Mouse (Mus musculus) intestine, embryonic 16.5 days (tissue): ENCODE measurements around the gene Mpzl2. TPM values are rescaled to one million over a fixed set of nuclear protein-coding genes. Genes with fewer than 3 reads are reported as not detected.
A peak's percentile ranks its signal among the peaks of the same experiment; 100 is the strongest.

ENCODE experiments used
- ATAC-seq: fragments of 200-750 bp; cut with Nextera tagmentation; 2 replicates; pipeline ENCODE4 v1.8.0; 2017; ENCODE audit warnings: moderate TSS enrichment, moderate library complexity
- H3K27ac ChIP-seq: fragments of 300-500 bp; sonication (generic); 2 replicates; pipeline ENCODE4 v1.5.1; 2014; ENCODE audit warnings: mild to moderate bottlenecking, low read length
- H3K27me3 ChIP-seq: fragments of 300-500 bp; sonication (generic); replicated peaks from 2 replicates; pipeline ENCODE4 v1.6.1; 2014; ENCODE audit warnings: low read length, control low read depth, mixed read lengths; ENCODE audit not compliant: control insufficient read depth, insufficient read depth
- H3K36me3 ChIP-seq: fragments of 300-500 bp; sonication (generic); 2 replicates; pipeline ENCODE4 v1.6.1; 2014; ENCODE audit warnings: low read length, control low read depth; ENCODE audit not compliant: control insufficient read depth, insufficient read depth
- H3K4me1 ChIP-seq: fragments of 300-500 bp; sonication (generic); 2 replicates; pipeline ENCODE4 v1.6.1; 2014; ENCODE audit warnings: low read length, control low read depth, mixed read lengths; ENCODE audit not compliant: control insufficient read depth, insufficient read depth
- H3K4me2 ChIP-seq: fragments of 300-500 bp; sonication (generic); 2 replicates; pipeline ENCODE4 v1.6.1; 2014; ENCODE audit warnings: low read depth, low read length, control low read depth
- H3K4me3 ChIP-seq: fragments of 300-500 bp; sonication (generic); 2 replicates; pipeline ENCODE4 v1.5.1; 2014; ENCODE audit warnings: mild to moderate bottlenecking, low read length
- H3K9ac ChIP-seq: fragments of 300-500 bp; sonication (generic); 2 replicates; pipeline ENCODE4 v1.6.1; 2014; ENCODE audit warnings: low read depth, low read length
- H3K9me3 ChIP-seq: fragments of 300-500 bp; sonication (generic); 2 replicates; pipeline ENCODE4 v1.6.1; 2016; ENCODE audit warnings: low read length, control low read depth; ENCODE audit not compliant: control insufficient read depth
- WGBS: fragments of 180-500 bp; shearing (Covaris S2); extraction: QIAGEN DNeasy Blood & Tissue Kit; methylation state at CpG from one replicate; pipeline ENCODE4 v1.1.7; 2014; 5-methylcytosine and 5-hydroxymethylcytosine counted together
- polyA plus RNA-seq: library from polyadenylated mRNA; unstranded; fragments of >200 nt; fragmentation: Nextera tagmentation; extraction: Ambion mirVana; gene quantifications from 2 replicates; pipeline ENCODE4 v1.2.1, GENCODE M21; 2015

The Mpzl2 gene
- 25.7 and 29.1 TPM in 2 replicates for polyA plus RNA-seq

DNA sequence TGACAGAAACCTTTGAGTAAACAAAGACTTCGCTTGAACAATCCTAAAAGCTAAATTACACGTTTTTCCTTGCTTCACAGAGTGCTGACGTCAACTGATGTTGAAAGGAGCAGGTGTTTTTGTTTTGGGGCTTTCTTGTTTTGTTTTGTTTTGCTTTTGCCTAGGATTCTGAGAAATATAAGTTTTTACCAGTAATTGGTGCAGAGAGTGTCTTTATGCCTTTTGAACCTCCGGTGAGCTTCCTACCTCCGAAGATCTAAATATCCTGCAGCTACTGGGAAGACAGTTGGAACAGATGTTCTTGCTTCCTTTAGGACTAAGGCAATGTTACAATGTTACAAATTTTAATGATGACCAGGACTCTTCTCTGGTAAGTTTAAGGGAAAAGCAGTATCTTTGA is at the start of gene Mpzl2:
Gene Mpzl2, plus strand, starts transcription at position 301 of the 400 bp plus-strand sequence.
- Histone ChIP-seq H3K27me3 (0 out of 2 replicates have a peak, but pooled peaks cover 7% of the 10 kb centered on the region), H3K9me3 (no peaks in the 10 kb centered on the region), H3K4me3 (peak within 1 kb of the TSS; percentile 19), H3K9ac (peak within 1 kb of the TSS; percentile 48), H3K4me1 (peaks cover 4% of the 10 kb centered on the region; the same call in 1 of the 2 replicates), H3K27ac (peak within 1 kb of the TSS; percentile 64), H3K4me2 (peak within 1 kb of the TSS; percentile 43), H3K36me3 (no peaks in the 10 kb centered on the region)
- whole genome bisulfite sequencing = 44% methylated on average over 5 of the region's 5 CpGs
- ATAC-seq = no peak

DNA sequence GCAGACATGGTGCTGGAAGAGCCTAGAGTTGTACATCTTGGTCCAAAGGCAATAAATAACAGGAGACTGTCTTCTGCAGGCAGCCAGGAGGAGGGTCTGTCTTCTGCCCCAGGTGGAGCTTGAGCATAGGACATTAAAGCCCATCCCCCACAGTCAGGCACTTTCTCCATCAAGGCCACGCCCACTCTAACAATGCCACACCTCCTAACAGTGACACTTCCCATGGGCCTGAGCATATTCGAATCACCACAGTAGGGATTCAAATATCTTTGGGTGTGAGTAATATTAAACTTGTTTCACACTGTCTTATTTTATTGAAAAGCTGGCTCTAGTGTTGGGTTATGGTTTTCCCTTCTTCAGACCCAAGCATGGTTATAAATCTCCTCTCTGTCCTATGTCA is 47.8 kb upstream of the Mpzl2 start:
- Histone ChIP-seq H3K9me3 (no peaks in the 10 kb centered on the region), H3K4me2 (no peak overlapping the region), H3K27me3 (no peaks in the 10 kb centered on the region), H3K4me3 (no peak overlapping the region), H3K27ac (no peak overlapping the region), H3K4me1 (no peaks in the 10 kb centered on the region), H3K36me3 (no peaks in the 10 kb centered on the region), H3K9ac (no peak overlapping the region)
- ATAC-seq = no peak
- WGBS = 78% methylated on average over 2 of the region's 2 CpGs

DNA sequence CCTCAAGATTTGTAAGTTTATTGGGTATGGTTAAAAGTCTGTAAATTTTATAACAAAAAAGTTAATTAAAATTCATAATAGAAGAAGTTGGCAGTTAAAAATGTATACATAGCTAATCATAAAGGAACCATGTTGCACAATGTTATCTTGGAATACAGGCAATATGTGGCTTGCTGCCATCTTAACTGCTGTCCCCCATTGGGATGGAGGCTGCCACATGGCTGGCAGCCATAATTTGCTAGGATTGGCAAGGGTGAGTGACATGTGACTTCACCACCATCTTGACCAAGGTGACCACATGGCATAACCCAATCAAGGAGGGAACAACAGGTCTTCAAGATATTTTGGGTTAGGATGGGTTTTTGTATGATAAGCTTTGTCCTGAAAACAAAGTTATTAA is 47.3 kb upstream of the Mpzl2 start:
- no peaks in the 10 kb centered on the region for H3K4me1 ChIP-seq
- ATAC-seq = no peak

DNA sequence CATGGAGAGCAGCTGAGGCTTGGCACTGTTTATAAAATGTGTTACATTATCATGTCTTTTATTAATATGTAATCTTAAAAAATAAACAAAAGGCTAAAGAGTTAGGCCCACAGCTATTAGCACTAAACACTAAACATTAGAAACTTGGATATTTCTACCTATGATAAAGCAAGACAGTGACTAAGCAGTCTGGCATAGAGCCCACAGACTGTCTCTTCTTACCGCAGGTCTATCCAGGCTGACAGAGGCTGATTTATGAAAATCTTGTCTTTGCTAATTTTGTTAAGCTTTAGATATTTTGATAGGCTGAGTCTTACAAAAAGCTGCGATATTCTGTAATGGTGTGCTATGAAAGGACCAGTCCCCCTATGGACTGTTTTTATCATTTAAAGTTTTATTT is 46.3 kb upstream of the Mpzl2 start:
- Histone ChIP-seq H3K36me3 (no peaks in the 10 kb centered on the region), H3K4me2 (no peak overlapping the region), H3K4me3 (no peak overlapping the region), H3K9ac (no peak overlapping the region), H3K27me3 (no peaks in the 10 kb centered on the region), H3K27ac (no peak overlapping the region), H3K9me3 (no peaks in the 10 kb centered on the region), H3K4me1 (no peaks in the 10 kb centered on the region)
- no peak for ATAC-seq
- 83% methylated on average over 2 of the region's 2 CpGs for WGBS

More for the DNA sequence above, 47.3 kb upstream of the Mpzl2 start:
- no peak overlapping the region for H3K4me2 ChIP-seq
- H3K36me3 ChIP-seq = no peaks in the 10 kb centered on the region
- no peaks in the 10 kb centered on the region for H3K27me3 ChIP-seq
- H3K9me3 ChIP-seq = no peaks in the 10 kb centered on the region
- no peak overlapping the region for H3K27ac ChIP-seq
- H3K4me3 ChIP-seq = no peak overlapping the region
- no peak overlapping the region for H3K9ac ChIP-seq

DNA sequence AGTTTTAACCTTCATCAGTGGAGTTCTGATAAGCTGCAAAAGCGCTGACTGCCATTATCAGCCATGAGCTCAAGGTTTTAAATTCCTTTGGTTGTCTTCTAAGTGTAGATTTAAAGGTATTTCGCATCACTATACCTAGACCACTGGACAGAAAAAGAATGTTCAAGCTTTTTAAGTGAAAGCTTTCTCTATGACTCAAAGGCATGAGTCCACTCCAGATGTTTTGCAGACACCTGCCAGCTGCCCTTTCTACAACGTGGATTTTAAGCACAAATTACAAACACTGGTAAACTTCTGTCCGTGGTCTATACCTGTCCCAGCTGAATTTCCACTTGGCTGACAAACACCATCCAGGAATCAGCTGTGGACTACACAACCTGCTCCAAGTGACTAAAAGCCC is 44.6 kb upstream of the Mpzl2 start:
- Histone ChIP-seq H3K27ac (no peak overlapping the region), H3K9ac (no peak overlapping the region), H3K27me3 (no peaks in the 10 kb centered on the region), H3K9me3 (no peaks in the 10 kb centered on the region), H3K4me3 (no peak overlapping the region), H3K4me1 (no peaks in the 10 kb centered on the region), H3K4me2 (no peak overlapping the region), H3K36me3 (no peaks in the 10 kb centered on the region)
- 64% methylated on average over 4 of the region's 4 CpGs for WGBS
- no peak for ATAC-seq

DNA sequence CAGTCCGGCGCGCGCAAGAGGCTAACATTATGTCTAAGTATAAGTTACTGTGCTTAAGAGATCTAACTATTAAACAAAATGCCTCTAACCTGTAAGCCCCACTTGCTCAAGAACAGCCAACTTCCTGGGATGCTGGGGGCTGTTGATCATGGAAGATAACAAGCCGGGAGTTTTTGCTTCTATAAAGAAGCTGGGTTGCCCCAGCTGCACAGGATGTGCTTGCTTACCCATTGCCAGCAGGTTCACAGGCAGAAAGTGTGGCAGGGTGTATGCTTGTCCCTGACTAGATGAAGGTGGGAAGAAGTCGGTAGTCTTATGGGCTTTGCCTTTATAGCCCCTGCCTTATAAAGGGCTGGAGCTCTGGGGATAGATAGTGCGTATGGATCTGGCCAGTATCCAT is 43.0 kb upstream of the Mpzl2 start:
- H3K4me1 ChIP-seq = no peaks in the 10 kb centered on the region
- no peak overlapping the region for H3K27ac ChIP-seq
- no peaks in the 10 kb centered on the region for H3K36me3 ChIP-seq
- no peaks in the 10 kb centered on the region for H3K9me3 ChIP-seq
- H3K27me3 ChIP-seq = no peaks in the 10 kb centered on the region
- H3K4me3 ChIP-seq = no peak overlapping the region
- H3K9ac ChIP-seq = no peak overlapping the region
- no peak for ATAC-seq
- H3K4me2 ChIP-seq = no peak overlapping the region
- 92% methylated on average over 7 of the region's 7 CpGs for WGBS

DNA sequence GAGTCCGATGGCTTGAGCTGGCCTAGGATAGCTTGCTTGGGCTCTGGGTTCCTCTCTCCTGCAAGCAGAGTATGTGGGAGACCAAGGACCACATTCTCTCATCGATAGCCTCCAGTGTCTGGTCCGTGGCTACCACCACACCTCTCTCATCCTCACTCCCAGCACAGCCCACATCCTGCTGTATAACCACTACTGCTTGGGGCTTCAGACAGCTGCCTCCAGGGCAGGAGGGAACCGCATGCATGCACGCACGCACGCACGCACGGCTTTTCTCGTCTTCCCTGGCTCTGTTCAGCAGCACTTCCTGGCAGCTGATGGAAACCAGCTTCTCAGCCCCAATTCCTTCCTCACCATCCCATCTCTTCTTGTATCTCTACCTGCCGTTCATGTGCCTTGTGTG is 41.5 kb upstream of the Mpzl2 start:
- 69% methylated on average over 11 of the region's 11 CpGs for WGBS
- Histone ChIP-seq H3K4me1 (no peaks in the 10 kb centered on the region), H3K9me3 (no peaks in the 10 kb centered on the region), H3K9ac (no peak overlapping the region), H3K4me2 (no peak overlapping the region), H3K4me3 (no peak overlapping the region), H3K27me3 (no peaks in the 10 kb centered on the region), H3K27ac (no peak overlapping the region), H3K36me3 (no peaks in the 10 kb centered on the region)
- no peak for ATAC-seq

DNA sequence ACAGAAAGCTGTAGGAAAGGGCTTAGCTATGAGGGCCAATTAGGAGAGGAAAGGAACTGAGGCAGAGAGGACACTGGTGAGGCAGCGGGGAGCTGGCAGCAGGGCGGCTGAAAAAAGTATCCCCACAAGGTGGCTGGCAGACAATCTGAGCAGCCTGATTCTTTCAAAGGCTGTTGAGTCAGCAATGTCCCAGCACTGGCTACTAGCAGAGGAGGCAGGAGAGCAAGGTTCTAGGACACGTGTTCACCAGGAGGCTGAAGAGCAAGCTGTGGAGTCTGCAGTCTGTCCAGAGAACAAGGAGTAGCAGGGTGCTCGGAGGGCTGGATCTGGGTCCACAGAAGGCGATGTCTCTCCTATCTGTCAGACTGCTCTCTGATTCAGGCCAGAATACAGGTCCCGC is 40.4 kb upstream of the Mpzl2 start:
- Histone ChIP-seq H3K9ac (no peak overlapping the region), H3K9me3 (no peaks in the 10 kb centered on the region), H3K36me3 (no peaks in the 10 kb centered on the region), H3K27ac (no peak overlapping the region), H3K27me3 (no peaks in the 10 kb centered on the region), H3K4me3 (no peak overlapping the region), H3K4me2 (no peak overlapping the region), H3K4me1 (no peaks in the 10 kb centered on the region)
- no peak for ATAC-seq
- WGBS = 55% methylated on average over 6 of the region's 6 CpGs

DNA sequence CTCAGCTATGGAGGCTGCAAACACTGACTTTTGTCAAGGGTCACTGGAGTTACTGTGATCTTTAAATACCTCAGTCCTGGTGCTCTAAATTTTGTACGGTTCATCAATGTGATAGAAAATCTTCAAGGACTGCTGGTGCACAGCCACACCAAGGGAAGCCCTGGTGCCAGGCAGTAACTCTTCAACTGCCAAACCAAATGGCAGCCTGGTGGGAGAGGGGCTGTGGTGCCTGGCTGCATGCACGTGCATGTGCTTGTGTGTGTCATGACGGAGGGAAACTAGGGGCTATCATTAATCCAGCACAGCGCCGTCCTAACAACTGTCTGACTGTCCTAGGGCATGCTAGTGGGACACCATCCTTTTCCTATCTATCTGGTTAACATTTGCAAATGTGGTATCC is 39.8 kb upstream of the Mpzl2 start:
- no peak overlapping the region for H3K4me3 ChIP-seq
- H3K4me2 ChIP-seq = no peak overlapping the region
- H3K36me3 ChIP-seq = no peaks in the 10 kb centered on the region
- H3K9ac ChIP-seq = no peak overlapping the region
- no peaks in the 10 kb centered on the region for H3K4me1 ChIP-seq
- WGBS = 73% methylated on average over 5 of the region's 5 CpGs
- H3K27me3 ChIP-seq = no peaks in the 10 kb centered on the region
- H3K9me3 ChIP-seq = no peaks in the 10 kb centered on the region
- no peak overlapping the region for H3K27ac ChIP-seq
- ATAC-seq = no peak

DNA sequence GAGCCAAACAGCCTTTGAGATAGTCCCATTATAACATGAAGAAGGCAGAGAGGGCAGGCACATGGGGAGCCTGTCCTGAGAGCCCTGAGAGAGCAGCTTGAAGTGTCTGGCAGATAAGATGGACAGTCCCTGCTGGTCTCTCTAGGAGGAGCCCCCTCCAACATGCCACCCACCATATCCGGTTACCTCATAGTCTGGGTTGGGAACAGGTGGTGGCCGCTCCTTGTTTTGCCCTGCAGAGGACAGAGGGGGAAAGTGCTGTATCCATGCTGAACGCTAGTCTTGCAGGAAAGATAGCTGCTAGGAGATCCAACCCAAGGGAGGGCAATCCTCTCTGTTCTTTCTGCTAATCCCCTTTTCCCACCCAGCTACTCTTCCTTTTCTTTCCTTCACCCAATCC is 39.4 kb upstream of the Mpzl2 start:
- 59% methylated on average over 3 of the region's 3 CpGs for WGBS
- H3K9me3 ChIP-seq = no peaks in the 10 kb centered on the region
- H3K9ac ChIP-seq = no peak overlapping the region
- no peak overlapping the region for H3K4me3 ChIP-seq
- no peak overlapping the region for H3K27ac ChIP-seq
- no peak overlapping the region for H3K4me2 ChIP-seq
- H3K4me1 ChIP-seq = no peaks in the 10 kb centered on the region
- no peak for ATAC-seq
- H3K36me3 ChIP-seq = no peaks in the 10 kb centered on the region
- no peaks in the 10 kb centered on the region for H3K27me3 ChIP-seq
